20 mouse cellular contexts compared by ENCODE assay signal in genomic region chr9:73867410-73868067, GRCm38 (mm10).
DNase-seq lines count a peak whose midpoint lies in the region; ATAC-seq and TF ChIP-seq lines count a peak whose summit lies in the region.
"Had no signal": no experiment of that assay in that cellular context is flagged by ENCODE, and none has a peak within 500 bp of the region (broad histone marks: within the 10 kb centered on the region; RNA-seq: fewer than 3 reads in every experiment).

No protein-coding gene starts in this region.

- no peaks in the 10 kb centered on the region for H3K27me3 ChIP-seq in hindbrain, embryonic 14.5 days (ENCODE audit: control insufficient read depth, insufficient read depth, low read length)
- no peaks in the 10 kb centered on the region for H3K27me3 ChIP-seq in hindbrain, embryonic 16.5 days (replicated peaks; ENCODE audit: control insufficient read depth, insufficient read depth, low read length)
- H3K27me3 ChIP-seq: embryonic facial prominence, embryonic 13.5 days; liver, embryonic 15.5 days had no signal

- H3K4me1 ChIP-seq in hindbrain, embryonic 14.5 days (replicated peaks; ENCODE audit: control insufficient read depth, insufficient read depth, low read length), result no peaks in the 10 kb centered on the region; the same call in 1 of the 2 replicates
- H3K4me1 ChIP-seq in hindbrain, embryonic 16.5 days (ENCODE audit: control insufficient read depth, insufficient read depth, low read depth, low read length), result no peaks in the 10 kb centered on the region
- H3K4me1 ChIP-seq: liver, embryonic 15.5 days had no signal

- H3K9me3 ChIP-seq in hindbrain, embryonic 14.5 days (ENCODE audit: control insufficient read depth, low read length), result 0 out of 2 replicates have a peak, but pooled peaks cover 3% of the 10 kb centered on the region
- H3K9me3 ChIP-seq in hindbrain, embryonic 16.5 days (ENCODE audit: control insufficient read depth, low read length), result 0 out of 2 replicates have a peak, but pooled peaks cover 2% of the 10 kb centered on the region
- H3K9me3 ChIP-seq: embryonic facial prominence, embryonic 13.5 days; liver, embryonic 15.5 days had no signal

- 0 out of 2 replicates have a peak overlapping the region, but pooled peaks have one; percentile 21 for H3K27ac ChIP-seq in hindbrain, embryonic 14.5 days
- no peak overlapping the region; the same call in 1 of the 2 replicates for H3K27ac ChIP-seq in hindbrain, embryonic 16.5 days (ENCODE audit: low read depth, low read length)
- no peak overlapping the region for H3K27ac ChIP-seq in gastrocnemius, adult 2 months
- H3K27ac ChIP-seq: embryonic facial prominence, embryonic 13.5 days; liver, embryonic 15.5 days had no signal

- WGBS in hindbrain, embryonic 14.5 days, result 64% methylated on average over 2 of the region's 2 CpGs
- WGBS in hindbrain, embryonic 16.5 days, result 50% methylated on average over 2 of the region's 2 CpGs

- no peak for ATAC-seq in hindbrain, embryonic 14.5 days (ENCODE audit: low FRiP score)
- ATAC-seq in hindbrain, embryonic 16.5 days, result no peak
- ATAC-seq: forebrain, embryonic 14.5 days; intestine, postnatal 0 days had no signal

- TF ChIP-seq CTCF in gastrocnemius, adult 2 months (IDR thresholded peaks at IDR 0.05), result no peak

- no peak overlapping the region for H3K4me2 ChIP-seq in hindbrain, embryonic 14.5 days (replicated peaks)
- H3K4me2 ChIP-seq in hindbrain, embryonic 16.5 days (ENCODE audit: low read length), result no peak overlapping the region
- H3K4me2 ChIP-seq: embryonic facial prominence, embryonic 13.5 days; heart, embryonic 11.5 days; liver, embryonic 15.5 days; midbrain, embryonic 11.5 days had no signal

- intact Hi-C loops in gastrocnemius, adult 2 months (cut with DNase I), result no loop called here
- intact Hi-C loops in left cerebral cortex, postnatal 36 days (cut with DNase I), result no loop called here

- no peaks in the 10 kb centered on the region for H3K36me3 ChIP-seq in hindbrain, embryonic 14.5 days (replicated peaks; ENCODE audit: control insufficient read depth, insufficient read depth)
- H3K36me3 ChIP-seq in hindbrain, embryonic 16.5 days (ENCODE audit: control insufficient read depth, insufficient read depth, low read length), result no peaks in the 10 kb centered on the region
- H3K36me3 ChIP-seq: embryonic facial prominence, embryonic 13.5 days; liver, embryonic 15.5 days had no signal

- no peak overlapping the region for H3K4me3 ChIP-seq in hindbrain, embryonic 14.5 days (replicated peaks; ENCODE audit: low read length)
- H3K4me3 ChIP-seq in hindbrain, embryonic 16.5 days (ENCODE audit: low read length), result no peak overlapping the region
- H3K4me3 ChIP-seq in gastrocnemius, adult 2 months, result no peak overlapping the region
- H3K4me3 ChIP-seq: embryonic facial prominence, embryonic 13.5 days; liver, embryonic 15.5 days had no signal

- no peak overlapping the region for H3K9ac ChIP-seq in hindbrain, embryonic 14.5 days
- H3K9ac ChIP-seq in hindbrain, embryonic 16.5 days (ENCODE audit: low read depth, low read length), result no peak overlapping the region
- H3K9ac ChIP-seq: embryonic facial prominence, embryonic 13.5 days; liver, embryonic 15.5 days had no signal

- peak; percentile 59 for DNase-seq in heart, adult 11 months
- no peak for DNase-seq in heart, postnatal 4 days
- DNase-seq in hindbrain, embryonic 14.5 days (ENCODE audit: low spot score), result peak; percentile 24
- DNase-seq in Muller cell, postnatal 12 days (ENCODE audit: inconsistent ontology term), result peak; percentile 18
- peak; percentile 1 for DNase-seq in embryo, embryonic 10.5 days (ENCODE audit: low spot score)
- DNase-seq in gastrocnemius, adult 2 months, result no peak
- DNase-seq in left cerebral cortex, postnatal 36 days (ENCODE audit: low spot score in 2 of 2), result no peak
- DNase-seq: B cell, adult 2 months; cerebellum, postnatal 14 days; gastrocnemius, postnatal 14 days; right cerebral cortex, postnatal 14 days; spleen, adult 18-20 months; thymus, postnatal 36 days had no signal

Comparison
In these comparisons a context has a peak if more than half of its experiments do, and no peak if none do; other contexts are left out.
1. DNase-seq: peak in heart, adult 11 months (single experiment), hindbrain, embryonic 14.5 days (single experiment), Muller cell, postnatal 12 days (single experiment) and embryo, embryonic 10.5 days (single experiment); none in heart, postnatal 4 days (single experiment), gastrocnemius, adult 2 months (single experiment) and left cerebral cortex, postnatal 36 days (0 of 2).